Mouse (Mus musculus): ENCODE measurements around the gene 2010003K11Rik. TPM values are rescaled to one million over a fixed set of nuclear protein-coding genes. Genes with fewer than 3 reads are reported as not detected.

2010003K11Rik gene
- polyA plus RNA-seq, 1 experiment from 2014 or later: 2.5 TPM

DNA sequence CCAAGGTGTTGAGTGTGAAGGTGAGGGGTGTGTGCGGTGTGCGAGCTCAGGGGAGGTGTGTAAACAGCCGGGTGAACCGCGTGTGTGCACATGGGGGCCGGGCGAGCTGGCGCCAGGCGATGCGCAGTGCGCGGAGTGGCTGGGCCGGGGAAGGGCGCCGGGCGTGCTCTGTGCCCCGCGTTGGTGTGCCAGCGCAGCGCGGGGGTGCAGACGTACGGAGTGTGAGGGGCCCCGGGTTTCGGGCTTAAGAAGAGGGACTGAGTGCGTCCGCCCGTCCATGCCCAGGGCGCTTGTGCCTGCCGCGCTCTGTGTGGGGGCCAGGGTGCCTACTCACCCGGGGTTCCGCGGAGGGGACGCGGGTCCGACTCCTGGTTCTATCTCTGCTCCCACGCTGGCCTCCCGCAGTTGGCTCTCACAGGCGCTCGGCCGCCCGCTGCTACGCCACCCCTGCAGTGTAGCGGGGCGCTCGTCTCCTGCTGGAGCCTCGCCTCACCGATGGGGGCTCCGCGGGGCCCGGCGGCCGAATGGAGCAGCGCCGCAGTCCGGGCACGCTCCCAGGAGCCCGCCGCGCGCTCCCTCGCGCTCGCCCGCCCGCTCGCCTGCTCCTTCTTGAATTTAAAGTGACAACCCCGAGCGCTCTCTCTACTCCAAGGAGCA is 21.7 kb downstream of the 2010003K11Rik start:
- Histone ChIP-seq H3K4me3 (replicated peaks; ENCODE audit: low read length) (peak overlapping the region; percentile 57), H3K36me3 (ENCODE audit: control insufficient read depth, insufficient read depth, low read length) (no peaks in the 10 kb centered on the region), H3K27ac (ENCODE audit: low read length) (no peak overlapping the region), H3K4me2 (ENCODE audit: low read depth, low read length) (peak overlapping the region; percentile 98), H3K4me1 (ENCODE audit: control insufficient read depth, insufficient read depth, low read length) (peaks cover 10% of the 10 kb centered on the region), H3K9ac (ENCODE audit: low read length) (peak overlapping the region; percentile 73), H3K27me3 (ENCODE audit: control insufficient read depth, insufficient read depth, low read length) (peaks cover 18% of the 10 kb centered on the region), H3K9me3 (replicated peaks; ENCODE audit: control insufficient read depth, low read length) (no peaks in the 10 kb centered on the region)
- ATAC-seq (ENCODE audit: insufficient read depth, low FRiP score): peak; percentile 65; the same call in 1 of the 2 replicates
- WGBS: under 1% methylated on average over 70 of the region's 70 CpGs

DNA sequence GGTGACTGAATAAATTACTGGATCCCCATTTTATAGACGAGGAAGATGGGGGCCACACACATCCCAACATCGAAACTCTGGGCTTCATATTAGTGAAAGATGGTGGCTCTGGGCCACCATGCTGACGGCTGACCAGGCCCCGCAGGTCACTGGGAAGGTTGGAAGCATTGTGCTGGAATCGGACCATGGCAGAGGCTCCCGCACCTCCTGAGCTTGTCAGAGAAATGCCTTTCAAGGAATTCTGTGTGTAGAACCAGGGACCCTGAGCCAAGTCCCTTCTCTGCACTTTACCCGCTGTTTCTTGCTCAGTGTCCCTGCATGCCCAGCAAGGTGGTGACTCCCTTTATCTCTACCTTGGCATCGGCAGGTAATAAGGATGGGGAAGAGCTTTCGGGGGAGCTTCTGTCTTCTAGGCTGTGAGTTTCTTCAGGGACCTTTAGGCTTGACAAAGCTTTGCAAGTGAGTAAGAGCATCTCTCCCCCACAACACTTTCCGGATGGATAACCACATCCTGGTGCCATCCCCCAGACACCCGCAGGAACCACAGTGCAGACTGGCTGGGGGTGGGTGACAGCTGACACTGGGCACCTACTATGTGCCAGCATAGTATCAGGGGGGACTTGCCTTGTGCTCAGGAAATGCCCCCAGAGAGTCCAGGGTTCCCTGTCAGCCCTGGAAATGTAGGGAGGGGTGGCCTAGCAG is 23.0 kb downstream of the 2010003K11Rik start:
- no peak overlapping the region for H3K9ac ChIP-seq (ENCODE audit: low read length)
- no peak for ATAC-seq (ENCODE audit: insufficient read depth, low FRiP score)
- 81% methylated on average over 11 of the region's 11 CpGs for WGBS
- H3K4me2 ChIP-seq (ENCODE audit: low read depth, low read length): no peak overlapping the region
- H3K4me1 ChIP-seq (ENCODE audit: control insufficient read depth, insufficient read depth, low read length): peaks cover 10% of the 10 kb centered on the region
- H3K27ac ChIP-seq (ENCODE audit: low read length): no peak overlapping the region
- no peaks in the 10 kb centered on the region for H3K9me3 ChIP-seq (replicated peaks; ENCODE audit: control insufficient read depth, low read length)
- no peak overlapping the region for H3K4me3 ChIP-seq (replicated peaks; ENCODE audit: low read length)
- peaks cover 18% of the 10 kb centered on the region for H3K27me3 ChIP-seq (ENCODE audit: control insufficient read depth, insufficient read depth, low read length)
- no peaks in the 10 kb centered on the region for H3K36me3 ChIP-seq (ENCODE audit: control insufficient read depth, insufficient read depth, low read length)

DNA sequence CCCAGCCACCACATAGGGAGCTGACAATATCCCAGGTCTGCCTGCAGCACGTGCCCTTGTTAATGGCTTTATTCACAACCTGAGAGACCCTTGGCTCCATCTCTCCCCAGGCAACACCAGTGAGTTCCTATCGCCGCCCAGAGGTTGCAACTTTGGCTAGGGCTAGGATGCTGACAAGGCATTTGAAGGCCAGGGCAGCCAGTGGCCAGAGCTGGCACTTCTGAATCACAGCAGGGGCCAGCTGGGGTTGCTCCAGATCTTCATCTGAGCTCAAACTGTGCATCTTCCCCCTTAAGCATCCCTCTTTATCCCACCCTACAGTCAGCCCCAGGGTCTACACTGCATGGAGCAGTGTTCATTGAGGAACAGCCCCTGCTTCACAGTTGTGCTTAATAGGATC is 23.6 kb downstream of the 2010003K11Rik start:
- Histone ChIP-seq H3K9me3 (replicated peaks; ENCODE audit: control insufficient read depth, low read length) (no peaks in the 10 kb centered on the region), H3K9ac (ENCODE audit: low read length) (no peak overlapping the region), H3K4me1 (ENCODE audit: control insufficient read depth, insufficient read depth, low read length) (peaks cover 10% of the 10 kb centered on the region), H3K36me3 (ENCODE audit: control insufficient read depth, insufficient read depth, low read length) (no peaks in the 10 kb centered on the region), H3K27me3 (ENCODE audit: control insufficient read depth, insufficient read depth, low read length) (peaks cover 18% of the 10 kb centered on the region), H3K27ac (ENCODE audit: low read length) (no peak overlapping the region), H3K4me2 (ENCODE audit: low read depth, low read length) (no peak overlapping the region), H3K4me3 (replicated peaks; ENCODE audit: low read length) (no peak overlapping the region)
- ATAC-seq (ENCODE audit: insufficient read depth, low FRiP score): no peak
- 50% methylated on average over 3 of the region's 3 CpGs for WGBS

DNA sequence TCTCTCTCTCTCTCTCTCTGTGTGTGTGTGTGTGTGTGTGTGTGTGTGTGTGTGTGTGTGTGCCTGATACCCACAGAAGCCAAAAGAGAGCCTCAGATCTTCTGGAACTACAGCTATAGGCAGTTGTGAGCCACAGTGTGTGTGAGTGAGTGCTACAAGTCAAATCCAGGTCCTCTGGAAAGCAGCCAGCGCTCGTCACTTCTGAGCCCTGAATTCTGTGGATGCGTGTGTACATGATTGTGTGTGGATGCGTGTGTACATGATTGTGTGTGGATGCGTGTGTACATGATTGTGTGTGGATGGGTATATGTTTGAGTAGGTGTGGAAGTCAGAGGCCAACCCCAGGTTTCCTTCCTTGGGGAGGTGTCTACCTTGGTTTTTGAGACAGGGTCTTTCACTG is 24.8 kb downstream of the 2010003K11Rik start:
- H3K9ac ChIP-seq (ENCODE audit: low read length): no peak overlapping the region
- no peaks in the 10 kb centered on the region for H3K36me3 ChIP-seq (ENCODE audit: control insufficient read depth, insufficient read depth, low read length)

DNA sequence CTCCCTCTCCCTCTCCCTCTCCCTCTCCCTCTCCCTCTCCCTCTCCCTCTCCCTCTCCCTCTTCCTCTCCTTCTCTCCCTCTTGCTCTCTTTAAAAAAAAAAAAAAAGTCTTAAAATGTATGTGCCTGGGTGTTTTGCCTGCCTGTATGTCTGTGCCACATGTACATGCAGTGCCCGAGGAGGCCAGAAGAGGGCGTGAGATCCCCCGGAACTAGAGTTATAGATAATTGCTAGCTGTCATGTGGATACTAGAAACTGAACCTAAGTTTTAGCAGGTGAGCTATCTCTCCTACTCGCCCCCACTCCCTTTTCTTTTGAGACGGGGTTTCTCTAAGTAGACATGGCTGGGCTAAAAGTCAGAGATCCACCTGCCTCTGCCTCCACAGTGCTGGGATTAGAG is 30.0 kb downstream of the 2010003K11Rik start:
- WGBS: 34% methylated on average over 5 of the region's 5 CpGs
- Histone ChIP-seq H3K9me3 (replicated peaks; ENCODE audit: control insufficient read depth, low read length) (no peaks in the 10 kb centered on the region), H3K27ac (ENCODE audit: low read length) (no peak overlapping the region), H3K27me3 (ENCODE audit: control insufficient read depth, insufficient read depth, low read length) (no peaks in the 10 kb centered on the region), H3K9ac (ENCODE audit: low read length) (no peak overlapping the region), H3K36me3 (ENCODE audit: control insufficient read depth, insufficient read depth, low read length) (no peaks in the 10 kb centered on the region), H3K4me3 (replicated peaks; ENCODE audit: low read length) (no peak overlapping the region), H3K4me1 (ENCODE audit: control insufficient read depth, insufficient read depth, low read length) (no peaks in the 10 kb centered on the region), H3K4me2 (ENCODE audit: low read depth, low read length) (no peak overlapping the region)
- ATAC-seq (ENCODE audit: insufficient read depth, low FRiP score): no peak

More for the DNA sequence above, 24.8 kb downstream of the 2010003K11Rik start:
- H3K4me3 ChIP-seq (replicated peaks; ENCODE audit: low read length): no peak overlapping the region
- H3K27ac ChIP-seq (ENCODE audit: low read length): no peak overlapping the region
- no peak for ATAC-seq (ENCODE audit: insufficient read depth, low FRiP score)
- H3K9me3 ChIP-seq (replicated peaks; ENCODE audit: control insufficient read depth, low read length): no peaks in the 10 kb centered on the region
- H3K4me1 ChIP-seq (ENCODE audit: control insufficient read depth, insufficient read depth, low read length): peaks cover 10% of the 10 kb centered on the region
- H3K27me3 ChIP-seq (ENCODE audit: control insufficient read depth, insufficient read depth, low read length): peaks cover 18% of the 10 kb centered on the region
- 84% methylated on average over 5 of the region's 5 CpGs for WGBS
- H3K4me2 ChIP-seq (ENCODE audit: low read depth, low read length): no peak overlapping the region

DNA sequence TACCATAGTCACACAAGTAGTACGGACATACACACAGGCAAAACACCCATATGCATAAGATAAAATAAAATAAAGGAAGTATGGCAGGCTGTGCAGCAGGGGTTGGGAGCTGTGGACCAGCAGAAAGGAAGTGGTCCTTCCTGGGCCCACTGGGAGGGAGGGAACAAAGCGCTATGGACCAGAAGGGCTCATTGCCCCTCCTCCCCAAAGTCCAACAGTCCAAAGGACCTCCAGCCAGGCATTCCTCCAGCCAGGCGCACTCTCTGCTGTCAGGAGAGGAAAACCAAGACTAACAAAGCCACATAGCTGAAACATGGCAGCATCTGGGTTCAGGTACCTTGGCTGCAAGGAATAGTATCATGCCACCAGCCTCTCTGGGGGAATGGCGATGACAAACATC is 33.7 kb downstream of the 2010003K11Rik start:
- Histone ChIP-seq H3K4me3 (replicated peaks; ENCODE audit: low read length) (no peak overlapping the region), H3K9me3 (replicated peaks; ENCODE audit: control insufficient read depth, low read length) (no peaks in the 10 kb centered on the region), H3K9ac (ENCODE audit: low read length) (no peak overlapping the region), H3K27me3 (ENCODE audit: control insufficient read depth, insufficient read depth, low read length) (no peaks in the 10 kb centered on the region), H3K4me2 (ENCODE audit: low read depth, low read length) (no peak overlapping the region), H3K4me1 (ENCODE audit: control insufficient read depth, insufficient read depth, low read length) (no peaks in the 10 kb centered on the region), H3K27ac (ENCODE audit: low read length) (no peak overlapping the region), H3K36me3 (ENCODE audit: control insufficient read depth, insufficient read depth, low read length) (no peaks in the 10 kb centered on the region)
- no peak for ATAC-seq (ENCODE audit: insufficient read depth, low FRiP score)
- WGBS: 84% methylated on average over 4 of the region's 4 CpGs

DNA sequence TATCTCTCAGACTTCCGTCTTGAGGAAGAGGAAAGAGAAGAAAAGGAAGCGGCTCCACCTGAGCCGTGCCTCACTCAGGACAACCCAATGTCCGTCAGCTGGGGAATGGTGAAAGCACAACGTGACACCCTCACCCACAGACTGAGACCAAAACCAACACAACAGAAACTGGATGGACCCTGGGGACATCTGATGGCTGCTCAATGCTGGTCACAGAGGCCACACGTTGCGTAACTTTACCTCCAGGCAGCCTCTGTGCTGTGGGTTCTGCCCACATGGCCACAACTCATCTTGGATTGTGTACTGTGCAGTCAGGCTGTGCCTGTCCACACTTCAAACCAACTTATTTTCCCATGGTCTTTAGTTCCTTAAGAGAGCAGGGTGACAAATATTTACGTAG is 36.4 kb downstream of the 2010003K11Rik start:
- no peak for ATAC-seq (ENCODE audit: insufficient read depth, low FRiP score)
- H3K9ac ChIP-seq (ENCODE audit: low read length): no peak overlapping the region
- WGBS: 75% methylated on average over 8 of the region's 8 CpGs
- H3K4me1 ChIP-seq (ENCODE audit: control insufficient read depth, insufficient read depth, low read length): no peaks in the 10 kb centered on the region
- H3K4me2 ChIP-seq (ENCODE audit: low read depth, low read length): no peak overlapping the region
- H3K36me3 ChIP-seq (ENCODE audit: control insufficient read depth, insufficient read depth, low read length): no peaks in the 10 kb centered on the region
- no peak overlapping the region for H3K27ac ChIP-seq (ENCODE audit: low read length)
- no peaks in the 10 kb centered on the region for H3K9me3 ChIP-seq (replicated peaks; ENCODE audit: control insufficient read depth, low read length)
- no peak overlapping the region for H3K4me3 ChIP-seq (replicated peaks; ENCODE audit: low read length)
- no peaks in the 10 kb centered on the region for H3K27me3 ChIP-seq (ENCODE audit: control insufficient read depth, insufficient read depth, low read length)

DNA sequence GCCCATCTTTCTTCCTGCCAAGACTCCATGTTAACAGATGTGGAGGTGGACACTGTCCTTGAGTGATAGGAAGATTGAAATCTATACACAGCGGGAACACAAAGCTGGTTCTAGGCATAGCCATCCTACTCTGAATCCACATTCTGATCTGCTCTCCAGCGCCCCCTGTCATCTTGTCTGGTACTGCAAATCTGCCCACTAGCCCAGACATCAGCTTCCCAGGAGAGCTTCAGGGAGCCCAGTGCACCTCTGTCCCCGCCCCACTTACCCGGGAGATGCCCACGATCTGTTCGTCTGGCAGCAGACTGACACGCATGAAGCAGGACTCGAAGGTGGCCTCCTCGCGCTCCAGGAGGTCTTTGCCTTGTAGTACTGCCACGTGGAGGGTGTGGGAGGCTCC is 42.2 kb downstream of the 2010003K11Rik start:
- Histone ChIP-seq H3K9ac (ENCODE audit: low read length) (no peak overlapping the region), H3K9me3 (replicated peaks; ENCODE audit: control insufficient read depth, low read length) (no peaks in the 10 kb centered on the region), H3K27ac (ENCODE audit: low read length) (no peak overlapping the region), H3K27me3 (ENCODE audit: control insufficient read depth, insufficient read depth, low read length) (no peaks in the 10 kb centered on the region), H3K4me1 (ENCODE audit: control insufficient read depth, insufficient read depth, low read length) (no peaks in the 10 kb centered on the region), H3K36me3 (ENCODE audit: control insufficient read depth, insufficient read depth, low read length) (no peaks in the 10 kb centered on the region), H3K4me3 (replicated peaks; ENCODE audit: low read length) (no peak overlapping the region), H3K4me2 (ENCODE audit: low read depth, low read length) (no peak overlapping the region)
- 12% methylated on average over 11 of the region's 11 CpGs for WGBS
- ATAC-seq (ENCODE audit: insufficient read depth, low FRiP score): no peak

DNA sequence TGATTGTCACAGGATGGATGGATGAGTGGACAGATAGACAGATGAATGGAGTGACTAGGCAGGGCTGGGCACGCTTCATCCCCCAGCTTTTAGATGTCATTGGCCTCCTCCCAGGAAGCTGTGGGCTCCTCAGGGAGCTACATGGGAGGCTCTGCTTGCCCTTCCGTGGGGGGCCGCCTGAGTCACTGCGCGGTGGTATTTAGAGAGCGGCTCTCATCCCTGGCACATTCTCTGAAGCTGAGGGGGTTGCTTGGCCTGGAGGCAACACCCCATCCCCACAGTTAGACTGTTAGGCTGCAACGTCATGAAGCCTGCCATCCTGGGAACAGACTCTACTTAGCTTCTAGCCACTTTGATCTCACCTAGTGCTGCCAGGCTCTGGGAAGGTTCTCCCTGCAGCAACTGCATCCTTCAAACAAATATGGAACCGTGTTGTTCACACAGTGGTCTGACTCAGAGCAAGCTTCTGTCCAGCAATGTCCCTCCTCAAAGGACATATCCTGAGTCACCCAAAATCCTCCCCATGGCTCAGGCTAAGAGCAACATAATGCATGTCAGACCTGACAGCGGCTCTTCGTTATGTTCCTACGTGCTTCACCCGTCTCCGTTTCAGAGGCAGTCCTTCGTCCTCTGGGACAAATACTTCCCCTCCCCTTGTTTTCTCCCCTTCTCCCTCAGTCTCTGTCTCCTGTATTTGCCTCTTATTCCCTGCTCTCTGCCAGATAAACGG is 43.1 kb downstream of the 2010003K11Rik start:
- Histone ChIP-seq H3K27me3 (ENCODE audit: control insufficient read depth, insufficient read depth, low read length) (no peaks in the 10 kb centered on the region), H3K4me1 (ENCODE audit: control insufficient read depth, insufficient read depth, low read length) (no peaks in the 10 kb centered on the region), H3K36me3 (ENCODE audit: control insufficient read depth, insufficient read depth, low read length) (no peaks in the 10 kb centered on the region), H3K9me3 (replicated peaks; ENCODE audit: control insufficient read depth, low read length) (no peaks in the 10 kb centered on the region), H3K4me3 (replicated peaks; ENCODE audit: low read length) (no peak overlapping the region), H3K4me2 (ENCODE audit: low read depth, low read length) (no peak overlapping the region), H3K9ac (ENCODE audit: low read length) (no peak overlapping the region), H3K27ac (ENCODE audit: low read length) (no peak overlapping the region)
- ATAC-seq (ENCODE audit: insufficient read depth, low FRiP score): no peak
- WGBS: 74% methylated on average over 15 of the region's 15 CpGs

Data from stomach, embryonic 16.5 days (tissue).